Mouse (Mus musculus): Measurements from ENCODE around the gene Nmi.

GRCm38 (mm10) chr2:51967288-51967687 is 6.0 kb downstream of the Nmi start:
- no peak for TF ChIP-seq CTCF (conservative IDR thresholded peaks at IDR 0.05; ENCODE audit: insufficient read depth, insufficient read length, low read depth, low read length)
- no peak for TF ChIP-seq POLR2A (IDR thresholded peaks at IDR 0.05; ENCODE audit: low read depth, low read length)
